ENCODE assay signal across 8 mouse cellular contexts in the genomic region with DNA sequence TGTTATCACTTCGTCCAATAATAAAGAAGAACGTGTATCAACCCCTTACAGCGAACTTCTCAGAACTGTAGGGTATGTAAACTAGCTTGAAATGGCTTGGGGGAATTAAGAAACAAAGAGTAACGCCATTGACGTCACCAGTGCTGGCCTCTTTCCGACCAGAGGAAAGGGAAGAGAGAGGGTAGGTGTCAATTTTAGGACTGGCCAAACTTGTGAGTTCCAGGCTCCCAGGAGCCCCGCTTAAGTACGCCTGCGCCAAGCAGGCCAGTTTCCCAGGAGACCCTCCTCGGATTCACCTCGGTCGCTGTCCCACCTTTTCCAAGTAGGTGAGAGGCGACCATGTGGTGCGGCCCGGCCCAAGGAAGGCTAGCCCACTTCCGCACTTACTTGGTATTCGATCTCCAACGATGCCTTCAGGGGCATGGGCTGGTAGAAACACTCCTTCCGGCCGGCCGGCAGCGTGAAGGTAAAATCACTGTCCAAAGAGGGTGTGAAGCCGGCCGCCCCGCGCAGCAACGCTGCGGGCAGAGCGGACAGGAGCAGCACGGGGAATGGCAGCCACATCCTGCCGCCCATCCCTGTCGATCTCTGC. TPM values are rescaled to one million over a fixed set of nuclear protein-coding genes. Genes with fewer than 3 reads are reported as not detected.
DNase-seq lines count a peak whose midpoint lies in the region; ATAC-seq and TF ChIP-seq lines count a peak whose summit lies in the region.

No protein-coding gene starts in this region.

- H3K27ac ChIP-seq in heart, adult 2 months = peak overlapping the region; percentile 95
- peak overlapping the region; percentile 95 for H3K27ac ChIP-seq in kidney, embryonic 15.5 days
- H3K27ac ChIP-seq in stomach, embryonic 14.5 days (ENCODE audit: low read length) = peak overlapping the region; percentile 90

- H3K9me3 ChIP-seq in kidney, embryonic 15.5 days (replicated peaks) = no peaks in the 10 kb centered on the region
- no peaks in the 10 kb centered on the region for H3K9me3 ChIP-seq in stomach, embryonic 14.5 days (ENCODE audit: control insufficient read depth, low read depth, low read length)

- intact Hi-C loops in heart, adult 2 months (cut with DNase I) = loop anchor here (1.0 to 5.0 kb wide), 4 partner anchors 67 to 230 kb away; a partner anchor contains a TSS

- peak; percentile 38 for DNase-seq in urinary bladder, postnatal 14 days (ENCODE audit: low spot score)
- no peak for DNase-seq in urinary bladder, postnatal 10 days (ENCODE audit: low spot score)
- peak; percentile 71 for DNase-seq in c-Kit-positive CD71-positive TER-119-negative erythroid progenitor cells, embryonic 14.5 days (ENCODE audit: low read depth)
- DNase-seq in heart, adult 2 months = peak; percentile 65 to 74
- peak; percentile 47 to 67 for DNase-seq in lung, postnatal 4 days
- DNase-seq in layer of hippocampus, adult 18-20 months (ENCODE audit: low spot score in 2 of 2) = no peak

- 0 out of 2 replicates have a peak, but pooled peaks cover 2% of the 10 kb centered on the region for H3K36me3 ChIP-seq in heart, adult 2 months (ENCODE audit: control insufficient read depth, insufficient read depth, low read length)
- H3K36me3 ChIP-seq in kidney, embryonic 15.5 days = peaks cover 20% of the 10 kb centered on the region
- H3K36me3 ChIP-seq in stomach, embryonic 14.5 days (ENCODE audit: control insufficient read depth, insufficient read depth, low read length) = peaks cover 5% of the 10 kb centered on the region

- peak overlapping the region; percentile 89 for H3K9ac ChIP-seq in heart, adult 2 months (ENCODE audit: low read depth, low read length)
- peak overlapping the region; percentile 79 for H3K9ac ChIP-seq in kidney, embryonic 15.5 days
- H3K9ac ChIP-seq in stomach, embryonic 14.5 days (replicated peaks; ENCODE audit: low read depth, low read length) = peak overlapping the region; percentile 76

- H3K27me3 ChIP-seq in heart, adult 2 months (ENCODE audit: control insufficient read depth, insufficient read depth, low read length) = no peaks in the 10 kb centered on the region
- no peaks in the 10 kb centered on the region for H3K27me3 ChIP-seq in kidney, embryonic 15.5 days
- H3K27me3 ChIP-seq in stomach, embryonic 14.5 days (ENCODE audit: control insufficient read depth, insufficient read depth, low read length) = no peaks in the 10 kb centered on the region

- H3K4me3 ChIP-seq in heart, adult 2 months = peak overlapping the region; percentile 94
- H3K4me3 ChIP-seq in kidney, embryonic 15.5 days (replicated peaks) = peak overlapping the region; percentile 92
- H3K4me3 ChIP-seq in stomach, embryonic 14.5 days (ENCODE audit: low read depth, low read length) = peak overlapping the region; percentile 86

- H3K4me2 ChIP-seq in kidney, embryonic 15.5 days = peak overlapping the region; percentile 83
- peak overlapping the region; percentile 73 for H3K4me2 ChIP-seq in stomach, embryonic 14.5 days (replicated peaks; ENCODE audit: low read depth, low read length)

- peaks cover 1% of the 10 kb centered on the region; the same call in 1 of the 2 replicates for H3K79me2 ChIP-seq in heart, adult 2 months (replicated peaks; ENCODE audit: control insufficient read depth, insufficient read depth, low read length)

- ATAC-seq in kidney, embryonic 15.5 days (replicated peaks; ENCODE audit: low FRiP score) = no peak
- peak; percentile 6 for ATAC-seq in stomach, embryonic 14.5 days (ENCODE audit: insufficient number of reproducible peaks, insufficient read depth, low FRiP score, low read depth)

- WGBS in heart, adult 2 months = under 1% methylated on average over 32 of the region's 32 CpGs
- WGBS in kidney, embryonic 15.5 days = under 1% methylated on average over 32 of the region's 32 CpGs
- under 1% methylated on average over 32 of the region's 32 CpGs for WGBS in stomach, embryonic 14.5 days

- peaks cover 3% of the 10 kb centered on the region for H3K4me1 ChIP-seq in heart, adult 2 months (ENCODE audit: control insufficient read depth, insufficient read depth, low read length)
- H3K4me1 ChIP-seq in kidney, embryonic 15.5 days = peaks cover 10% of the 10 kb centered on the region; the same call in 1 of the 2 replicates
- H3K4me1 ChIP-seq in stomach, embryonic 14.5 days (ENCODE audit: control insufficient read depth, insufficient read depth, low read length) = peaks cover 4% of the 10 kb centered on the region; the same call in 1 of the 2 replicates

- TF ChIP-seq CTCF in heart, adult 2 months (IDR thresholded peaks at IDR 0.05) = no peak

- TF ChIP-seq EP300 in heart, adult 2 months (IDR thresholded peaks at IDR 0.05; ENCODE audit: insufficient read depth, low read depth, low read length) = no peak

- no peak for TF ChIP-seq POLR2A in heart, adult 2 months (IDR thresholded peaks at IDR 0.05; ENCODE audit: insufficient read depth, low read depth, low read length)

RNA-seq across cellular contexts. Expression of a gene that starts 0.5 kb away (rescaled TPM):
- total RNA-seq in heart, adult 2 months (2021) = 10 to 100 TPM; 28.6 to 29.8 TPM
- polyA plus RNA-seq in heart, adult 2 months (2012; rRNA removed) = 20.2 and 32.4 TPM in 2 replicates
- polyA plus RNA-seq in kidney, embryonic 15.5 days (2015; fragmentation: Nextera tagmentation; extraction: Ambion mirVana) = 35.6 and 37.8 TPM in 2 replicates
- 37.0 and 41.0 TPM in 2 replicates for polyA plus RNA-seq in stomach, embryonic 14.5 days (2014; fragmentation: Nextera tagmentation; extraction: Ambion mirVana)
- total RNA-seq in layer of hippocampus, adult 18-20 months (2021) = 10 to 100 TPM; 25.1 to 29.3 TPM

RNA-seq across cellular contexts. Expression of a gene that starts 0.7 kb away (rescaled TPM):
- total RNA-seq in heart, adult 2 months (2021) = under 1 TPM; 0.18 to 0.39 TPM
- not detected in 2 replicates for polyA plus RNA-seq in heart, adult 2 months (2012; rRNA removed)
- polyA plus RNA-seq in kidney, embryonic 15.5 days (2015; fragmentation: Nextera tagmentation; extraction: Ambion mirVana) = 11.8 and 13.3 TPM in 2 replicates
- 10.0 and 12.3 TPM in 2 replicates for polyA plus RNA-seq in stomach, embryonic 14.5 days (2014; fragmentation: Nextera tagmentation; extraction: Ambion mirVana)
- total RNA-seq in layer of hippocampus, adult 18-20 months (2021) = 1 to 10 TPM; 1.1 to 1.4 TPM

Comparison
In these comparisons a context has a peak if more than half of its experiments do, and no peak if none do; other contexts are left out.
1. DNase-seq: peak in urinary bladder, postnatal 14 days (single experiment), c-Kit-positive CD71-positive TER-119-negative erythroid progenitor cells, embryonic 14.5 days (single experiment), heart, adult 2 months (2 of 2) and lung, postnatal 4 days (2 of 2); none in urinary bladder, postnatal 10 days (single experiment) and layer of hippocampus, adult 18-20 months (0 of 2).
2. RNA of a gene that starts 0.7 kb away (polyA plus RNA-seq): 11.8 to 13.3 TPM in kidney, embryonic 15.5 days and 10.0 to 12.3 TPM in stomach, embryonic 14.5 days; not detected in heart, adult 2 months; every median in the first group is over 10 times any median in the second.
3. Peak in every context shown above with its lines, with median percentiles within 50 percentile points of each other: H3K27ac ChIP-seq, H3K4me3 ChIP-seq and H3K9ac ChIP-seq.